Mouse (Mus musculus) kidney, embryonic 15.5 days (tissue): Measurements from ENCODE around the gene Sec23ip. TPM values are rescaled to one million over a fixed set of nuclear protein-coding genes. Genes with fewer than 3 reads are reported as not detected.

ENCODE experiments used
- ATAC-seq: fragments of 200-750 bp; cut with Nextera tagmentation; replicated peaks from 2 replicates; pipeline ENCODE4 v1.8.0; 2017; ENCODE audit warnings: moderate TSS enrichment; ENCODE audit not compliant: low FRiP score
- H3K27ac ChIP-seq: fragments of 300-500 bp; sonication (generic); 2 replicates; pipeline ENCODE4 v1.5.1; 2015; ENCODE audit warnings: mild to moderate bottlenecking, inconsistent platforms
- H3K27me3 ChIP-seq: fragments of 300-500 bp; sonication (generic); 2 replicates; pipeline ENCODE4 v1.6.1; 2015; ENCODE audit warnings: inconsistent platforms
- H3K36me3 ChIP-seq: fragments of 300-500 bp; sonication (generic); 2 replicates; pipeline ENCODE4 v1.6.1; 2015; ENCODE audit warnings: inconsistent platforms
- H3K4me1 ChIP-seq: fragments of 300-500 bp; sonication (generic); 2 replicates; pipeline ENCODE4 v1.6.1; 2015; ENCODE audit warnings: inconsistent platforms
- H3K4me2 ChIP-seq: fragments of 300-500 bp; sonication (generic); 2 replicates; pipeline ENCODE4 v1.6.1; 2015; ENCODE audit warnings: moderate library complexity, mild to moderate bottlenecking, inconsistent platforms
- H3K4me3 ChIP-seq: fragments of 300-500 bp; sonication (generic); replicated peaks from 2 replicates; pipeline ENCODE4 v1.5.1; 2015; ENCODE audit warnings: mild to moderate bottlenecking, inconsistent platforms
- H3K9ac ChIP-seq: fragments of 300-500 bp; sonication (generic); 2 replicates; pipeline ENCODE4 v1.6.1; 2015; ENCODE audit warnings: mild to moderate bottlenecking, inconsistent platforms
- H3K9me3 ChIP-seq: fragments of 300-500 bp; sonication (generic); replicated peaks from 2 replicates; pipeline ENCODE4 v1.6.1; 2016; ENCODE audit warnings: inconsistent platforms
- WGBS: fragments of 180-500 bp; shearing (Covaris S2); methylation state at CpG from one replicate; pipeline ENCODE4 v1.1.7; 2015; ENCODE audit warnings: mixed read lengths; 5-methylcytosine and 5-hydroxymethylcytosine counted together
- microRNA-seq: library from miRNA; unstranded; fragments of <30 nt; microRNA quantifications from one replicate; pipeline ENCODE4, GENCODE M21; 2016
- polyA plus RNA-seq: library from polyadenylated mRNA; unstranded; fragments of >200 nt; fragmentation: Nextera tagmentation; extraction: Ambion mirVana; gene quantifications from 2 replicates; pipeline ENCODE4 v1.2.1, GENCODE M21; 2015

Gene Sec23ip
- polyA plus RNA-seq, 1 experiment from 2014 or later = 38.1 TPM

GRCm38 (mm10) chr7:128781846-128782245 is 37.1 kb downstream of the Sec23ip start:
- Histone ChIP-seq H3K4me2 (no peak overlapping the region), H3K36me3 (peaks cover 91% of the 10 kb centered on the region), H3K4me3 (no peak overlapping the region), H3K4me1 (no peaks in the 10 kb centered on the region), H3K27ac (no peak overlapping the region), H3K9me3 (no peaks in the 10 kb centered on the region), H3K27me3 (no peaks in the 10 kb centered on the region), H3K9ac (no peak overlapping the region)
- WGBS = 93% methylated on average over 3 of the region's 3 CpGs
- no peak for ATAC-seq

DNA sequence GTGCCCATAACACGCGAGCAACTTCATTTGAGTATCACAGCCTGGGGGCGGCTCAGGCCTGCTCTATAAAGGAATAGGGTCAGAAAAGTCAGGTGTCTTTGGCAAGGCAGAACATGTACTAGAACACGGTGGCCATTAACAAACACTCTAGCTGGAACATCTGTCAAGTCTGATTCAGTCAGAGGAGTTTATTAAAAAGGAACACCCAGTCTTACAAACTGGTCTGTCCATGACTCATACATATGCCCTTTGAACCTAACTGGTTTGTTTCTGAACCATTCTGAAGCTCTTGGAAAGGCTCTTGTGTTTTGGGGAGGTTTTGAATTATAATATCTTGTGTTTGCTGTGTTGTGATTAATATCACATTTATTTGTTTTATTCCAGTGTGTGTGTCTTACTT is 45.3 kb downstream of the Sec23ip start:
- Histone ChIP-seq H3K27ac (0 out of 2 replicates have a peak overlapping the region, but pooled peaks have one; percentile 4), H3K9me3 (no peaks in the 10 kb centered on the region), H3K4me1 (no peaks in the 10 kb centered on the region; the same call in 1 of the 2 replicates), H3K9ac (no peak overlapping the region), H3K4me2 (no peak overlapping the region), H3K36me3 (peaks cover 18% of the 10 kb centered on the region), H3K27me3 (no peaks in the 10 kb centered on the region), H3K4me3 (no peak overlapping the region)
- ATAC-seq = no peak
- 78% methylated on average over 4 of the region's 4 CpGs for WGBS

DNA sequence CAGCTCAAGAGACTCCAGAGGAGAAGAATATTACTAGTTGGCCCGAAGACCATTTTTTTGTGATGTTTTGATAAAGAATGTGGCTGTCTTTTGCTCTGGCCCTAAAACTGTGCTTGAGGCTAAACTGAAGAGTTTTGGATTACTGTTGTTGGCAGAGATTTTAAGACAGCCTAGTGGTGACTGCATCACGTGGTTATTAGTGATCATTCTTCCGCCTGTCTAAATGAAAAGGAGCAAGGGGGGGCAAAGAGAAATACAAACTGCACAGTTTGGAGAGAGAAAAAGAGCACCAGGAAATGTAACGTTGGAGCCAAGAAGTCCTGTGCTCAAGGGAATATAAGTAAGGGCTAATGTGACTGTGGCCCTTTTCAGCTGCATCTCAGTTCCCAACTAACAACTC is 48.7 kb downstream of the Sec23ip start:
- Histone ChIP-seq H3K4me3 (no peak overlapping the region), H3K27me3 (no peaks in the 10 kb centered on the region), H3K4me2 (no peak overlapping the region), H3K9me3 (no peaks in the 10 kb centered on the region), H3K27ac (0 out of 2 replicates have a peak overlapping the region, but pooled peaks have one; percentile 25), H3K36me3 (no peaks in the 10 kb centered on the region), H3K4me1 (peaks cover 7% of the 10 kb centered on the region; the same call in 1 of the 2 replicates), H3K9ac (no peak overlapping the region)
- 77% methylated on average over 4 of the region's 4 CpGs for WGBS
- ATAC-seq = no peak

- H3K4me2 ChIP-seq = no peak overlapping the region
- H3K9ac ChIP-seq = no peak overlapping the region
- H3K27me3 ChIP-seq = no peaks in the 10 kb centered on the region
- 0 out of 2 replicates have a peak, but pooled peaks cover under 1% of the 10 kb centered on the region for H3K4me1 ChIP-seq
- peak overlapping the region; percentile 70 for H3K27ac ChIP-seq
- H3K9me3 ChIP-seq = no peaks in the 10 kb centered on the region
- ATAC-seq = peak; percentile 54; the same call in 1 of the 2 replicates
- no peak overlapping the region for H3K4me3 ChIP-seq
- 57% methylated on average over 5 of the region's 5 CpGs for WGBS
- H3K36me3 ChIP-seq = no peaks in the 10 kb centered on the region
Measured at GRCm38 (mm10) chr7:128824986-128825563, 80.3 kb downstream of the Sec23ip start.

DNA sequence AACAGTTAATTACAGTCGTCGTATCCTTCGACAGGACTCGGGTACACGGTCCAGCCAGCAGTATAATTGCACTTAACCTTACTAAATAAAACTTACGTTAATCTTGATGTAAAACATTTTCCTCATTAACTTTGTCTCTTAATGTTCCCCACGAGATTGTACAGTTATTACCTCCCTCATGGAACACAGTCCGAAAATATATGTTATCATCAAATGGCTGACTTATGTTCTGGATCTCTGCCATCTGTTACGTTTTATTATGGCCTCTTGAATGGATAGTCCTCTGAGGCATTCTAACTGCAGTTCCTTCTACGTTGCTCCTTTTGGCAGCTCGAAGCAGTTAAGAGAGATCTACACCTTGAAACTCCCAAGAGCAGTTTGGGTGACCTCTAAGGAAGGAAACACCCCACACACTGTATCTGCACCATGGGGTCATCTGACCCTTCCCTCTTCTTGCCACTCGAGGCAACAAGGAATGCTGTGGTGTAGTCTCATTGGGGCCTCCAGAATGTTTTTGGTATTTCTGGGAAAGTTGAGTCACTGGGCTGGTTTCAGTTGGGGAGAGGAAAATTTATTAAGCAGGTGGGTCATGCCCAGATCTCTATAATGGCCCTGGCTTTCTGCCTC is 87.8 kb downstream of the Sec23ip start:
- Histone ChIP-seq H3K4me3 (no peak overlapping the region), H3K4me2 (no peak overlapping the region), H3K4me1 (peaks cover 13% of the 10 kb centered on the region; the same call in 1 of the 2 replicates), H3K36me3 (no peaks in the 10 kb centered on the region), H3K27me3 (no peaks in the 10 kb centered on the region), H3K9ac (no peak overlapping the region), H3K27ac (peak overlapping the region; percentile 46), H3K9me3 (no peaks in the 10 kb centered on the region)
- WGBS = 47% methylated on average over 12 of the region's 12 CpGs
- ATAC-seq = peak; percentile 40; the same call in 1 of the 2 replicates

DNA sequence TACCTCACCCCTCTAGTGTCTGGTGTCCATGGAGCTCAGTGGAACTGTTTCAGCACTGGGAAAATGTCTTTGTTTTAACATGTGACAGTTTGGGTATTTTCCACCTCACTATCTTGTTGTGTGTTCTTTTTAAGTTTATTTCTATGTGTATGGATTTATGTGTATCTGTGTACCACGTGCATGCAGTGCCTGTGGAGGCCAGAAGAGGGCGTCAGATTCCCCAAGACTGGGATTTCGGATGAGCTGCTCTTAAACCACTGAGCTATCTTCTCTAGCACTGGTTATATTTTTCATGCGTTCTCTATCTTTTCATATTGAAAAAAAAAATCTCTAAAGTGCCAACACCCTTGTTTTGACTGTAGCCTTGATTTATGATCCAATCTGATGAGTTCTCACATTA is 88.5 kb downstream of the Sec23ip start:
- no peak overlapping the region for H3K4me3 ChIP-seq
- H3K27me3 ChIP-seq = no peaks in the 10 kb centered on the region
- no peak overlapping the region for H3K9ac ChIP-seq
- 78% methylated on average over 4 of the region's 4 CpGs for WGBS
- peaks cover 13% of the 10 kb centered on the region; the same call in 1 of the 2 replicates for H3K4me1 ChIP-seq
- no peak overlapping the region for H3K4me2 ChIP-seq
- H3K36me3 ChIP-seq = no peaks in the 10 kb centered on the region
- peak overlapping the region; percentile 46 for H3K27ac ChIP-seq
- no peaks in the 10 kb centered on the region for H3K9me3 ChIP-seq
- ATAC-seq = no peak

Small RNAs within 50 kb of the gene (microRNA-seq; reads per million reads assigned to microRNA genes)
- not detected for gene Gm25778

Other genes with a start within 250 kb of the Sec23ip start
- gene Bag3, start 221.3 kb upstream of the Sec23ip start, polyA plus RNA-seq = 12.7 and 14.2 TPM in 2 replicates
- gene Inpp5f, start 133.6 kb upstream of the Sec23ip start, polyA plus RNA-seq = 24.3 and 25.6 TPM in 2 replicates
- 66.0 and 67.2 TPM in 2 replicates for gene Mcmbp, start 4.4 kb upstream of the Sec23ip start, polyA plus RNA-seq